Mouse (Mus musculus): ENCODE measurements around the gene Evi2a. TPM values are rescaled to one million over a fixed set of nuclear protein-coding genes. Genes with fewer than 3 reads are reported as not detected.

The Evi2a gene
- not detected in 2 replicates for polyA plus RNA-seq (2012)

DNA sequence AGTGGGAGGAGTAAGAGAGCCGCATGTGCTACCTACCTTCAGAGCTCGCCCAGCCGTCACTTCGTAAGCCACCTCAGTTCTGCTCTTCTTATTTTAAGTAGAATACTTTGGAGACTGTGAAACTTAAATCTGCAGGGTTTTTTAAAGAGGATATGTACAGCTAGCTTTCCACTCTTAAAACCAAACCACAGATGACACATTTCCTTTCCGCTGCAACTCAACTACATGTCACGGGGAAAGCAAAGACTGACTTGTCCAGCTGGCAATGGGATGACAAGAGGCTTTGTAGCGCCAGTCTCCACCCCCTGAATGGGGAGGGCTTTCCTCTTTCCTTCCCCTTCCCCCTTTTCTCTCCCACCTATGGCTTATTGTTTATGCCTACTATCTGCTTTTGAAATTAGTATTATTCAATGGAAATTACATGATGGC is at the start of gene Evi2a, which contains the start of gene Evi2:
Gene Evi2a (minus strand): TSS at position 277 of the 429 bp plus-strand sequence.
Gene Evi2 (minus strand): TSS at position 257 of the 429 bp plus-strand sequence.
- TF ChIP-seq GATA1 (IDR thresholded peaks at IDR 0.05; ENCODE audit: low read length), result no peak

DNA sequence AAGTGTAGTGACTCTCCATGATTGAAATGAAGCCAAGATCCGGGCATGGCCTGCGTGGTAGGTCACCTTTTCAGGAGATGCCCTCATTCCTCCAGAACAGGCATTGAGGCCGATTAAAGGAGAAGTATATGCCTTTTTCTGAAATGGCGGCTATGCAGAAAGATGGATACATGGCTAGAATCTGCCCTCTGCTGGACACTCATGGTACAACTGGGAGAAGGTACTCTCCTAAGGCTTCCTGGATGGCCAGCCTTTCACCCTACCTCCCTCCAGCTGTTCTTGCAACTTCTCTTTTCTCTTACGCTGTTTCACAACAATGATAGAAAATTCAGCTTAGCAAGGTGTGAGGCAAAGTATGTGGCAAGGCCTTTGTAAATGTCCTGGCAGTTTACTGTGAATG is 47.3 kb upstream of the Evi2a start:
- TF ChIP-seq GATA1 (IDR thresholded peaks at IDR 0.05; ENCODE audit: low read length), result no peak

DNA sequence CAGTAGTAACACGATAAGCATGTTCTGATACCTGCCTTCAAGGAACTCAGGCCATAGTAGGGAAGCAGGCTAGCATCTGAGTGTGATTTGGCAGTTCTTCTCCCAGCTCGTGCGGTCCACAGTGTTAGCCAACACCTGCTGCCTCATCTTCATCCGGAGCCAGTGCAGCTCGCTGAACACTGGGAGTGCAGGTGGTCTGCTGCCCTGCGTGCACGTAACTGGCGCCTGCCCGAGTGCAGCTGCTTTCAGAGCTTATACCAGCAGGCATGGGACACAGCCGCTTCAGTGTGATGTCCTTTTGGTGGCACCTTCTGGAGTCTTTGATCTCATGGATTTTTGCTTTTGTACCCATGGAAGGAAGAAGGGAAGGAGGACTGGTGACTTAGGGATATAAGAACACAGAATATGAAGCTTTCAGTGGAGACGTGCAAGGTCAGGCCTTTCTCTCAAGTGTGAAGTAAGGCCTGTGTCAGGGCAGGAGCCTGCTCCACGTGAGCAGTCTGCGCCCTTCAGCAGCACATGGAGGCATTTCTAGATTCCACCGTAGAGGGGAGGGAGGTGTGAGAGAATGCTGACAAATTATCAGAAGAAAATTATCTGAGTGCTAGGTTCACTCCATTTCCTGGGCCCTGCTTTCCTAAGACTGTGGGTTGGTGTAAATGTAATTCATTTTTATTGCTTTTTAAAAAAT is 45.1 kb upstream of the Evi2a start:
- no peak for TF ChIP-seq GATA1 (IDR thresholded peaks at IDR 0.05; ENCODE audit: low read length)

DNA sequence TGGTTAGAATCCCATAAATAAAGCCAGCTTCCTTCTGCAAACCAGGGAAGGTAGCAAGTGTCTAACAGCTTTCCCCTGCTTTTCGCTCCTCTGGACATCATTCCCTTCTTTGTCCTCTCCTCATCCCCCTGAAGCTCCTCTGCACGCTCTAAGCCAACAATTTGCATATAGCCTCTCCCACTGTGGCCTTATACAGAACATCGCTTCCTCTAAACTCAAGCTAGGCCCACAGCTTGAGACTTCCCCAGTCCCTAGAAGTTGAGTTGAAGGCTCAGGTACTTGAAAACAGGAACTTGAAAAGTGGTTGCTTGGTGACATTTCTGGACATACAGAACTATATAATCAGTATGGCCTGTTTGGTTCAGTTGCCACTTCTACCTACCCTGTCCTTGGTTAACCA is 43.4 kb upstream of the Evi2a start:
- no peak for TF ChIP-seq GATA1 (IDR thresholded peaks at IDR 0.05; ENCODE audit: low read length)

DNA sequence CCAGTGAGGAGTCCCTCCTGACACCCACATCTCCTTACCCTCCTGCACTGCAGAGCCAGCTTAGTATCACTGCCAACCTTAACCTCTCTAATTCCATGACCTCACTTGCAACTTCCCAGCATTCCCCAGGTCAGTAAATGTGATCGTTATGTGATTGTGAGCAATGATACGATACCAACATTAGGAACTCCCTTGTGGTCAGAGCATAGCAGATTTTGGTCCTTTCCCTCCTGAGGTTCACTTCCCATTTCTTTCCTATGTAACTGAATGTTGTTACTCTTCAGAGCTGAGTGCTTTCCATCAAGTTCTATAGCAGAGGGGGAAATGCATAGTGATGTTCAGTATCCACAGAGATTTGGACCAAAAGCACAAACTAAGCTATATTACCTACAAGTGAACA is 39.9 kb upstream of the Evi2a start:
- TF ChIP-seq GATA1 (IDR thresholded peaks at IDR 0.05; ENCODE audit: low read length), result no peak

DNA sequence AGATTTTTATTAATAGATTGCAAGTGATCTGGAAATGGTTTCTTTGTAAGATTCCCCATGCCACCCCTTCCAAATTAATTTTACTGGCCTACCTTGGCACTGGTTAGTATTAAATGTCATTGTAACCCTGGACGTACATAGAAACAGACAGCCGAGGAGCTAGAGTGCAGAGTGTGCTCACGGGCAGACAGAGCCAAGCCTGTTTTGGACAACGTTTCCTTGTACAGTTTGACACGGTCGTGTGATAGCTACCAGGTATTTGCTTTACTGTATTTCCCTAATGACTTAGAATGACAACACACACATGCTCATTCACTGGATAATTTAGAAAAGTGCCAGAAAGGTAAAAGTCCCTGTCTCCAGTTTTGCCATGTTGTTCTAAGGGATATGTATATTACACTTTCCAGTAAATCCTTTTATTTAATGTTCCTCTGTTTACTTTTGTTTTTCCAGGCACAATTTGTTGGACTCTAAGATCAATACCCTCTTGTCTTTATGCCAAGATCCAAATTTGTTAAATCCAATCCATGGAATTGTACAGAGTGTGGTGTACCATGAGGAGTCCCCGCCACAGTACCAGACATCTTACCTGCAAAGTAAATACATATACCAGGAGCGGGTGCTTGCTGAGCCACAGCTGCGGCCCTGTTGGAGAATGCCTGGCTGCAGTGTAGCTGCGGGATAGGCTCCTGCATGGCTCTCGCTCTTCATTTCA is 37.9 kb upstream of the Evi2a start:
- TF ChIP-seq GATA1 (IDR thresholded peaks at IDR 0.05; ENCODE audit: low read length), result no peak

DNA sequence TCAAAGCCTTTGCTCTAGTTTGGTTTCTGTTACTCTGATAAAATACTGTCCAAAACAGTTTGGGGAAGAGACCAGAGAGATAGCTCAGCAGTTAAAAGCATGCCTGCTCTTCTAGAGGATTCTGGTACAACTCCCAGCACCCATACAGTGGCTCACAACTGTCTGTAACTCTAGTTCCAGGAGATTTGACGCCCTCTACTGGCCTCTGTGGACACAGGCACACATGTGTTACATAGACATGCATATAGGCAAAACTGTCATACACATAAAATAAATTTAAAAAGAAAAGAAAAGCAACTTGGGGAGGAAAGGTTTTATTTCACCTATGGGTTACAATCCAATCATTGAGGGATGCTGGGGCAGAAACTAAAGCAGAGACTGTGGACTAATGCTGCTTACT is 36.5 kb upstream of the Evi2a start:
- no peak for TF ChIP-seq GATA1 (IDR thresholded peaks at IDR 0.05; ENCODE audit: low read length)

DNA sequence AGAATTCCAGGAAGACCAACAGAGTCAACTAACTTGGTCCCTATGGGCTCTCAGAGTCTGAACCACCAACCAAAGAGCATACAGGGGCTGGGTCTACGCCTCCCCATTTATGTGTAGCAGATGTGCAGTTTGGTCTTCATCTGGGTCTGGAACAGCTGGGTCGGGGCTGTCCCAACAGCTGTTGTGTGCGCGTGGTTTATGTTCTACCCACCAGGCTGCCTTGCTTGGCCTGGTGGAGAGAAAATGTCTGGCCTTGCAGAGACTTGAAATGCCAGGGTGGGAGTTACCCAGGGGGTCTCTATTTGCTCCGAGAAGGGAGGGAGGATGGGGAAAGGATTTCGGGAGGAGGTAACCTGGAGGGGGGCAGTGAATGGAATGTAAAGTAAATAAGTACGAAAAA is 33.1 kb upstream of the Evi2a start:
- TF ChIP-seq GATA1 (IDR thresholded peaks at IDR 0.05; ENCODE audit: low read length), result no peak

DNA sequence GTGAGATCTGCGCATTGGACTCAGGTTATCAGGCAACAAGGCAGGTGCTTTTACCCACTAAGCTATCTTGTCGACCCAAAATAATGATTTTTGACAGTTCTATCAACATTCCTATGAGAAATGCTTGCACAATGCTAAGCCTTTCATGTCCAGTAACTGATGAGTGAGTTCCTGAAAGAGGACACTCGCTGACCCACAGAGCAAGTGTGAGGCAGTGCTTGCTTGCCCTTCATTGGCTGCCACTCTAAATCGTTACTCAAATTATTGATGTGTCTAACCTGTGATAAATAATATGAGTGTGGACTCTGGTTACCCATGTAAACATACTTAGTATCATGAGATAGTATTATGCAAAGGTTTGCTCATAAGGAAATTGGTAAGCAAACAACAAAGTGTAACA is 30.1 kb upstream of the Evi2a start:
- TF ChIP-seq GATA1 (IDR thresholded peaks at IDR 0.05; ENCODE audit: low read length), result no peak

DNA sequence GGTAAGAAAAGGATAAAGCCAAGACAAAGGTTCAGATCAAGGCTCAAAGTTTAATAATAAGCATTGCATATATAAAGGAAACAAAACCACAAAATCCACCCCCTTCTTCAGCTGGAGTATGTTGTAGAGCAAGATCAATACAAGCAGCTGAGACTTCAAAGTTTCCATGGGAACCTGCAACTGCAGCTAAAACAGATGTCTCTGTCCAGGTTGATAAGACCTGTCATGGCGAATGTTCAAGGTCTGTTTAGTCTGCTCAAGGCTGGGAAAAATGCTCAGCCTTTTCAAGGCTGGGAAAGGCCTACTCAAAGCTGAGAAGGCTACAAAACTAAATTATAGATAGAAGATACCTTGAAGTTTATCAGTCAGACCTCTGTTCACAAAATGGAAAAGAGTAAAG is 22.2 kb upstream of the Evi2a start:
- no peak for TF ChIP-seq GATA1 (IDR thresholded peaks at IDR 0.05; ENCODE audit: low read length)

DNA sequence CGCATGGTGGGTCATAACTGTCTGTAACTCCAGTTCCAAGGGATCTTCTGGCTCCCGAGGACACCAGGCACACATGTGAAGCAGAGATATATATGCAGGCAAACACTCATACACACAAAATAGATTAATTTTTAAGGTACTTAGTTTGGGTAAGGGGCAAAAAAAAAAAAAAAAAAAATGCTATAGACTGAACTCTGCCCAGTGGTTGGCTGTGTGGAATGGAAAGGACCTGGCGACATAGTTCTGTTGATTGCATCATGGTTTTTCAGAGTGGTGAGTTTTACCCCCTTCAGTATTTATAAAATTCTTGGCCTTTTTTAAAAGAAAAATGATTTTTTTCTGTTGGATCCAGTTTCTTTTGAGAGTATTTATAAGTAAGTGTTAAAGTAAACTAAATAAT is 5.9 kb upstream of the Evi2a start:
- TF ChIP-seq GATA1 (IDR thresholded peaks at IDR 0.05; ENCODE audit: low read length), result no peak

DNA sequence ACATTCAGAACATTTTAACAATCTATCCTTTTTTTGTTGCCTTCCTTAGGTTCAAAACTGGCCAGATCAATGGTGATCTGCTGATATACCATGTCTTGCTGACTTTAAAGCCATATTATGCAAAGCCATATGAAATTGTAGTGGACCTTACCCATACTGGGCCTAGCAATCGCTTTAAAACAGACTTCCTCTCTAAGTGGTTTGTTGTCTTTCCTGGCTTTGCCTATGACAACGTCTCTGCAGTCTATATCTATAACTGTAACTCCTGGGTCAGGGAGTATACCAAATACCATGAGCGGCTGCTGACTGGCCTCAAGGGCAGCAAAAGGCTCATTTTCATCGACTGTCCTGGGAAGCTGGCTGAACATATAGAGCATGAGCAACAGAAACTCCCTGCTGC is 5.1 kb upstream of the Evi2a start:
- TF ChIP-seq GATA1 (IDR thresholded peaks at IDR 0.05; ENCODE audit: low read length), result no peak

DNA sequence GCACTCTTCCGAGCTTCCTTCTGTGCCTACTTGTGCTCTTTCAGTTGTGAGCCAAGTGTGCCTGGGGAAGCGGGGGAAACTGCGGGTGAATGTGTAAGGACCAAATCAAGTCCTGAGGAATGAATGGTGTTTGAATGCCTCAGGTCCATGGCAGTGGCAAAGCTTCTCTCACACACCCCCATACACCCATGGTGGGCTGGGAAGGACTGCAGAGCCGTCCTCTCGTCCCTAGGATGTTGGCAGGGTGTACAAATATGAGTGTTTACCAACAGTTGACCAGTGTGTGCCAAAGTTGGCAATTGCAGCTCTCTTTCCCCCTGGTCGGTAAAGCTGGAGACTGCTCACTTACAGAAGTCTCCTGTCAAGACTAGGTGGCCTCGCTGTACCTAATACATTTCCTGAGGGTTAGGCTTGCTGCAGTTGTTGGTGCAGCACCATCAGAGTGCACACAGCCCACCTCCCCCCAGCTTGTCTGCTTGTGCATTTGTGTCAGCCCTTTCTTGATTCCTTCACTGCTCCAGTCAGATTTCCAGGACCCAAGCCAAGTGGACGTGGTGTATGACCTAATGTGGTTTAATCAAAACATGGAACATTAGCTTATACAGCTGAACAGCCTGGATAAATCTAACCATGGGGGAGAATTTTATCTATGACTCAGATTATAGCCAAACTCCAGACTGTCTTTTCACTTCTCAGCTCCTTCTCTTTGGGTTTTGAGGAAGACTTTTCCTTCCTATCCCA is 3.7 kb upstream of the Evi2a start:
- TF ChIP-seq GATA1 (IDR thresholded peaks at IDR 0.05; ENCODE audit: low read length), result no peak

DNA sequence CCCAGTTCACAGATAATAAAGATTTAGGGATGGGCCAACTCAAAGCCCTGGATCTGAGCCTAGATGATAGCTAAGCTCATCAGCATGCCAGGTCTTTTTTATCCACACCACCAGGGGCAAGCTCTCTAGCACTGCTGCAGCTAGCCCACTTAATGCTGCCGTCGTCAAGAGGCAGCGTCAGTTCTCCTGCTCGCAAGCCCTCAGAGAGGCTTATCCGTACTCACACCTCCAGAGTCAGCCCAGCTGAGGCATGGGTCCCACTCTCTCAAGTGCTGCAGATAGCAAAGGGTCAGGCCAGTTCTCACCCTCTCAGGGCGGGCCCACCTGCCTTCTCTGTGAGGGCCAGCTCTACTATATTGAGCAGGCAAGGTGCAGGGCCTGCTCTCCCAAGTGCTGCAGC is 2.9 kb upstream of the Evi2a start:
- TF ChIP-seq GATA1 (IDR thresholded peaks at IDR 0.05; ENCODE audit: low read length), result no peak

DNA sequence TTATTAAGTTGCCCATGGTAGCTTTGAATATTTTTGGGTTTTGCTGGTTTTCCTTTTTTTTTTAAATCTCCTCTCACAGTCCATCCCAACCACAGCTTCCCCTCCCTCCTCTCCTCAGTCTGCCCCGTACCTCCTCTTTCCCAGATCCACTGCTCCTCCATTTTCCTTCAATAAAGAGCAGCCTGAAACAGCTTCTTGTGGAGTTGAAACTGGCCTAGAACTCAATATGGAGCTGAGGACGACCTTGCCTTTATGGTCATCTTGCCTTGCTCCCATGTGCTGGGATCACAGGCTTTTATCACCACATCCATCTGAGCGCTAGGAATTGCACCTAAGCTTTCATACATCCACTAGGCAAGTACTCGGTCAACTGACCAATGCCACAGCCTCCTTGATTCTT is 1.1 kb upstream of the Evi2a start:
- TF ChIP-seq GATA1 (IDR thresholded peaks at IDR 0.05; ENCODE audit: low read length), result no peak

DNA sequence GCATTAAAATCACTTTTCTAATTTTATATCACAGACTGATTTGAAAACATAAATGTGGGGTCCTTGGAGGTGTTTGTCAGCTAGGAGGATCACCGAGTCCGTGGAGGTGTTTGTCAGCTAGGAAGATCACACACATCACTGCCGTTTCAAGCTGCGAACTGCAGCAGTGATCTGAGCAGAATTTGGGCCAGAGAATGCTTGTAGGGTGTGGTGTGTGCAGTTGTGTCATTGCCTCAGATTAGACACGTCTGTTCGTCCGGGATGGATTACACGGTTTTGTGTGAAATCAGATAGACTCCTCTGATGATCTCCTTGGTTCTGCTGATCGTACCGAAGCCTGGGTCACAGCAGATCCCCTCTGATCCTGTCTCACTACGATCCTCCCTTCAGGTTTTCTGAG is 365 bp upstream of the Evi2a start:
- no peak for TF ChIP-seq GATA1 (IDR thresholded peaks at IDR 0.05; ENCODE audit: low read length)

All from G1E-ER4 (cell line).